Mouse (Mus musculus): ENCODE measurements at regions not wholly inside any gene's neighbourhood (a gene's known extent, or its start where the extent isn't known, plus 50 kb on each side); places are given as distances from the start of the nearest gene placed in this dataset.
A peak's percentile ranks its signal among the peaks of the same experiment; 100 is the strongest.
"Not testable (repeated sequence)": the region's sequence is repeated elsewhere in the genome, so short reads cannot be mapped to it uniquely, and the experiment has no call there.

DNA sequence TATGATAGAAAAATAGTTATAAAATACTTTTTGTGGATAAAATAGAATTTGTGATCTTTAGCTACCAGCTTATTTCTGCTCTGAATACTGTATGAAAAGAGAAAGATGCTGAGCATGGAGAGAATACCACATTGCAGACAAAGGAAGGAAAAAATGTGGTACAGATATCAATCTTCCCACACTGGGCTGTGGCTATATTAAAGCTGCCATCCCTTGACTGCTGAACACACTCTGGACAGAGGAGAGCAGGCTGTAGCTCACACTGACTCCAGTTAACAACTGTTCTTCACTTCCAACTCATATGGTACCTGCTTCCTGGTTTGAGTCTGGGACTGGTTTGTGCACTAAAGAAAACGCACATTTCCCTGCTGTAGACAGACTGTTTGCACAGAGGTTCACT, 76.7 kb upstream of the Try4 start:
- no peak for DNase-seq (ENCODE audit: low spot score)

DNA sequence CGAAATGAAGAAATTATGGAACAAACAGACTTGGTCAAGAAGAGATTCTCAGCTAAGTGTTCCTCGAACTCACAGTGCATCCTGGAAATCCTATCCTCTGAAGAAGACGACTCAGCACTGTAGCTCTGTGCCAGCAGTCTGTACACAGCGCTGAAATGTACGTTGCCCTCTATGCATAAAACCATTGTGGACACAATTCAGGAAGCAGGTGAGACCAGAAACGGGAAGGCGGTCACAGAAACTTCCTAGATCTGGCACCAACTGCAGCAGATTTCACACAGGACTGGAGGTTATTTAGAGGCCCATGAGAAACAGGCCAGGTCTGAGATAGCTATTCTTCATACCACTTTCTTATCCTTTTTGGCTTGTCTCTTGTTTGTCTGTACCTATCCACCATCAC, 83.7 kb upstream of the Try4 start:
- DNase-seq (ENCODE audit: low spot score): no peak

- DNase-seq (ENCODE audit: low spot score): peak; percentile 78
Measured at GRCm38 (mm10) chr6:41215857-41216256, 86.2 kb upstream of the Try4 start.

- no peak for DNase-seq (ENCODE audit: low spot score)
Measured at GRCm38 (mm10) chr6:41205864-41206263, 96.2 kb upstream of the Try4 start.

GRCm38 (mm10) chr6:41202882-41203281, 99.2 kb upstream of the Try4 start:
- DNase-seq (ENCODE audit: low spot score): no peak

DNA sequence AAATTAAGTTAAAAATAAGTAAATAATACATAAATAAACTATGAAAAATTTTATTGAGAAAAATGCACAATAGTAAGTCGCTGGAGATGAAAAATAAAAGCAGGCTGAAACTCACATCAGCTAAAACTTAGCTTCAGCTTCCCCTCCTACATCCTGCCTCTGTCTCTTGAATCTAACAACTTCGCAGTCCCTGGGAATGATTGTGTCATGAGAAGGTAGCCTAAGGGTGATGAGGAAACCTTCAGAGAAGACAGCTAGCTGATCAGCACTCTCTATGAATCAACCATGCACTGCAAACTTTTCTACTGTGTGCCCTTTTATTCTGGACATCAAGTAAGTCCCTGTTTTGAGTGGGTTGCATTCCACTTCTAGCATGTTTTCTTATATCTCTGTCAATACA, 99.8 kb upstream of the Try4 start:
- DNase-seq (ENCODE audit: low spot score): no peak

DNA sequence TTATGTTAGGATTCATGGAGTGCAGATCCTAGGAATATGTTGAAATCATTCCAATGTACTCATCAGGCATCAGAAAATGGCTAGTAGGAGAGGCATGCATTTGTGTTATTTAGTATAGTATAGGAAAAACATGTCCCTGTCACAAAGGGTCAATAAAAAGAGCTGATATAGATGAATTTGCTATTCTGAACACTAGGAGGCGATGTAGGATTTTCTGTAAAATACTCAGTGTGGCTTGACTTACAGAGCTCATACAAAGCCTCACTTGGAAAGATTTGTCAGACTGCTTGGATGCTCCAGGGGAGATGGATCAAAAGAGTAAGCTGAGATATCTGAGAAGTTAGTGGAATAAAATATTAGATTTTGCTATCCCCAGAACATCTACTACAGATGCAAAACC, 107.6 kb upstream of the Try4 start:
- no peak for DNase-seq (ENCODE audit: low spot score)

DNA sequence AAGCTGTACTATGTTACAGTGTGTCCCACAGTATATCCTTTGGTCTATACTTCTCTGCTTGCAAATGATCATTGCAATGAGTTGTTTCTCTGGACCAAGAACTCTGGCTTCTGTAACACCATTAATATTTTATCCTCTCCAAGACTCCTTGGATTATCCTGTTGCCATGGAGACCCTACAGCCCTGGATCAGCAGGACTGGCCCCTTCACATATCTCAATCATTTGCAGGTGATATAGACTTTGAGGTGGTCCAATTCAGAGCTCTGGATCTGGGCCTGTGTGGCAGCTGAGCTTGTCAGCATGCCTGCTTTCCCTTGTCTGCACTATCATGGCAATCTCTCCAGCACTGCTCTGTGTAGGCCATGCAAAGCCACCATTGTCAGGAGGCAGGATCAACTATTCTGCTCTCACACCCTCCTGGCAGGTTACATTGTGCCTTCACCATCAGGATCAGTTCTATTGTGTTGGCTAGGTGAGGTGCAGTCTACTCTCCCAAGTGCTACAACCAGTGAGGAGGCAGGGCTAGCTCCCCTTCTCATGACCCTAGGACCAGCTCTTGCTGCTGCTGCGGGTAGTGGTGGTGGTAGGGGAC, 110.2 kb upstream of the Try4 start:
- no peak for DNase-seq (ENCODE audit: low spot score)

- DNase-seq (ENCODE audit: low spot score): no peak
Measured at GRCm38 (mm10) chr6:41188910-41189309, 113.2 kb upstream of the Try4 start.

GRCm38 (mm10) chr6:41187966-41188365, 114.1 kb upstream of the Try4 start:
- peak; percentile 28 for DNase-seq (ENCODE audit: low spot score)

DNA sequence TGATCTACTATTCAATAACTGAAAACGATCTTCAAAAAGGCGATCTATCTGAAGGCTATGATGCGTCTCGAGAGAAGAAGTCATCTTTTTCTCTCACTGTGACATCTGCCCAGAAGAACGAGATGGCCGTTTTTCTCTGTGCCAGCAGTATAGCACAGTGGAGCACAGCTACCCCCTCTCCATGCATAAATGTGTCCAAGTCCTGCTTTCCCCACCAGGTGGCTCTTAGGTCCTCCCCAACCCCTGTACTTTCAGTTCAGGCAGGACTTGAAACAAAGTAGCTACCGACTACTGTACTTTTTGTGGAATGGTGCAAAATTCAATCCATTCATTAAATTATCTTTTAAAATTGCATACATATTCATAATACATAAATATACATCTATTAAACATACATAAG, 123.2 kb upstream of the Try4 start:
- DNase-seq (ENCODE audit: low spot score): peak; percentile 33

DNA sequence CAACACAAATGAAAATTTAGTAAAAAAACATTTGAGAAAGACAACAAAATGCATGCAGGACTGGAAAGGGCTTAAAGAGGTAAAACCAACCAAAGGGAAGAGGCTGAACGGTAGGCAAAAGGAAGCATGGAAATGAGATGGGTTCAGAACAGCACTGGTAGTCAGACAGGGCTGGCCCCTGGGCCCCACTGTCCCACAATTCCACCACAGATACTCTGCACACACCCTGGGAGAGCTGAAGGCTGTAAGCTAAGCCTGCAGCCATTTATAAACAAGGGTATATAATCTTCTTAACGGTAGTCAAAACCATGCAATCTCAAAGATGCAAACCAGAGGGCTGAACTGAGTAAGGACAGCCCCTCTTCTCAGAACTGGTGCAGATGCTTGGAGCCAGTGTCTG, 124.0 kb upstream of the Try4 start:
- DNase-seq (ENCODE audit: low spot score): peak; percentile 5

DNA sequence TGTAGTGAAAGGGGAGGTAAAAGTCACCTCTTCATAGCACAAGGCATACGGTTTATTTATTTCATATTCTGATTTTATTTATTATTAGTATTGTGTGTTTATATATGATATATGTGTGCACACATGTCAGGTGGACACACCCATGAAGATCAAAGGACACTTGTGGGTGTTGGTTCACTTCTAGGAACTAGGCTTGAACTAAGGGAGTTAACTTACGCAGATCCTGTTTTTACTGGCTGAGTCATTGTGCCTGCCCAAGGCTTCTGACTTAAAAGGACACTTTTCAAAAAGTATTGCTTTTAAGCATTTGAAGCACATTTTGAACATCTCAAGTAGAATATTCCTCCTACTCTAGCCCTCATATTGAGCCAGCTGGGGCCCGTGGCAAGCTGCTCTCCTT, 124.9 kb upstream of the Try4 start:
- peak; percentile 43 for DNase-seq (ENCODE audit: low spot score)

DNA sequence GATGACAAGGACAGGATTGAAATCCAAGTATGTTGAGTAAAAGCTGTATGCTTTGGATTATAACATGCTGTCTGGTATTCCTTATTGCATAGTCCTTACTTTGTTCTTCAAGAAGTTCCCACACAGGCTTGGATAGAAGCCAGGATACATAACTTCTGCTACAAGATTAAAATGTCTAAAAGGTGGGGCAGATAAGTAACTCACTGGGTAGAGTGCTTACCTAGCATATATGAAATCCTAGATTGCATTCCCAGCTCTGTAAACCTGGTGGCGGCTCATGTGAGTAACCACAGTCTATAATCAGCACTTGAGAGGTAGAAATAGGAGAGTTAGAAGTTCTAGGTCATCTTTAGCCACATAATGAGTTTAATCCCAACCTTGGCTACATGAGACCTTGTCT, 126.0 kb upstream of the Try4 start:
- no peak for DNase-seq (ENCODE audit: low spot score)

GRCm38 (mm10) chr6:41163491-41163890, 128.2 kb upstream of the 2210010C04Rik start:
- no peak for DNase-seq (ENCODE audit: low spot score)

GRCm38 (mm10) chr6:41161693-41162092, 126.4 kb upstream of the 2210010C04Rik start:
- DNase-seq (ENCODE audit: low spot score): no peak

DNA sequence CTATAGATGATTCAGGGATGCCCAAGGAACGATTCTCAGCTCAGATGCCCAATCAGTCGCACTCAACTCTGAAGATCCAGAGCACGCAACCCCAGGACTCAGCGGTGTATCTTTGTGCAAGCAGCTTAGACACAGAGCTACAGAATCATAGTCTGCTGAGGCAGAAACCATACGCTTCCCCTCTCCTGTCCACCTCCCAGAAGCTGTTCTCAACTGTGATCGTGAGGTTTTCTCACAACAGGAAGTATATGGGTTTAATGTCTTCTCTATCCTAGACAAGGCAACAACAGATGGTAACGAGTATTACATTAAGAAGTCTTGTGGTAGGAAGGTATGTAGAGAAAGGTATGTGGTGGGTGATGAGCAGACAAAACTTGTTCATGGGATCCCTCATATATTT, 116.8 kb upstream of the 2210010C04Rik start:
- no peak for DNase-seq (ENCODE audit: low spot score)

GRCm38 (mm10) chr6:41151542-41151941, 116.2 kb upstream of the 2210010C04Rik start:
- DNase-seq (ENCODE audit: low spot score): peak; percentile 5

GRCm38 (mm10) chr6:41140916-41141315, 105.6 kb upstream of the 2210010C04Rik start:
- DNase-seq (ENCODE audit: low spot score): peak; percentile 22

DNA sequence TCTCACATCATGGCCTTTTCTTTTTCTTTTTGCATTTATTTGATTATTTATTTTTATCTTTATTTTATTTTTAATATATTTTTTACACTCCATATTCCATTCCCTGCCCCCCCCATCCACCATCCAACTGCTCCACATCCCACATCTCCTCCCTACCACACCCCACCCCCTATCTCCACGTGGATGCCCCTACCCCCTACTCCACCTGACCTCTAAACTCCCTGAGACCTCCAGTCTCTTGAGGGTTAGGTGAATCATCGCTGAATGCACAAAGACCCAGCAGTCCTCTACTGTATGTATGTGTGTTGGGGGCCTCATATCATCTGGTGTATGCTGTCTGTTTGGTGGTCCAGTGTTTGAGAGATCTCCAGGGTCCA, 102.1 kb upstream of the 2210010C04Rik start:
- DNase-seq (ENCODE audit: low spot score): not testable (repeated sequence)

DNA sequence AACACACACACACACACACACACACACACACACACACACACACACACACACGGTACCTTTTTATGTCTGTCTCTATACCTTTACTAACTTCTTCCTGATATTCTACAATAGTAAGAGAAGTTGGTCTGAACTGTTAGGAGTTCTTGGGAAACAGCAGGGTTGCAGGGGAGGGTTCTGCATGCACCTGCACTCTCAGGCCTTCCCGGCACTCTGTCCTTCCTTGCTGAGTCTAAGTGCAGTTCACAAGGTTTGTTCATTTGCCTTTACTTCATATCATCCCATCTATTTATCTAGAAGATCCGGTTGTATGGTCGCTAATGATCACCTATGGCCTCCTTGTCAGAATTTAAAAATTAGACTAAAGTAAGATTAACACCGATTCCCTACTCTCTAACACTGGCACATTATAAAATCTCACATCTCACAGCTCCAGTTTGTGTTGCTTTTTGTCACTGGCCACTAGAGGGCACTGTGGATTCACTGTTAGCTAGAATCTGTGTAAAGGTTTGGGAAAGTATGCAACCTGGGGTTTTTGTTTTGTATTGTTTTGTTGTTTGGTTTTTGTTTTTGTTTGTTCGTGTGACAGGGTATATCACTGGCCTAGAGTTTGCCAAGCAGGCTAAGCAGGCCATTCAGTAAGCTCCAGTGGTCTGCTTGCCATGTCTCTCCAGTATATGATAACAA, 101.5 kb upstream of the 2210010C04Rik start:
- peak; percentile 53 for DNase-seq (ENCODE audit: low spot score)

DNA sequence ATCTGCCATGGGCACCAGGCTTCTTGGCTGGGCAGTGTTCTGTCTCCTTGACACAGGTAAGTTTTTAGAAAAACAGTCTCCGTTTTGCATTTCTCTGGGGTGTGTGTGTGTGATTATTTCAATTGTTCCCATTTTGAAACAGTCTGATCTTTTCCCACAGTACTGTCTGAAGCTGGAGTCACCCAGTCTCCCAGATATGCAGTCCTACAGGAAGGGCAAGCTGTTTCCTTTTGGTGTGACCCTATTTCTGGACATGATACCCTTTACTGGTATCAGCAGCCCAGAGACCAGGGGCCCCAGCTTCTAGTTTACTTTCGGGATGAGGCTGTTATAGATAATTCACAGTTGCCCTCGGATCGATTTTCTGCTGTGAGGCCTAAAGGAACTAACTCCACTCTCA, 99.9 kb upstream of the 2210010C04Rik start:
- DNase-seq (ENCODE audit: low spot score): no peak

- DNase-seq (ENCODE audit: low spot score): no peak
Measured at GRCm38 (mm10) chr6:41129906-41130305, 94.6 kb upstream of the 2210010C04Rik start.

DNA sequence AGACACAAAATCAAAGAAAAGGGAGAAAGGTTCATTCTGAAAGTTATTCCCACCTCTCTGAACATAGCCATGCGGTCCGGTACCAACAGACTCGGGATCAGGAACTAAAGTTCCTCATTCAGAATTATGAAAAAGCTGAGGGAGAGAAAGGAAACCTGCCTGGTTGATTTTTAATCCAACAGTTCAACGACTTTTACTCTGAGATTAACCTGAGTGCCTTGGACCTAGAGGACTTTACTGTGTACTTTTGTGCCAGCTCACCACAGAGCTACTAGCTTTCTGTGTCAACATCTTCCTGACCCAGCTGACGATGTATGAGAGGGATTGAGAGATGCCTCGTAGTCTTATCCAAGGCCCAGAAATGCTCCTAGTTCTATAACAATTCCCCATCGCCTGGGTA, 92.5 kb upstream of the 2210010C04Rik start:
- DNase-seq (ENCODE audit: low spot score): no peak
